Mouse (Mus musculus): ENCODE data around the gene Ces5a. TPM values are rescaled to one million over a fixed set of nuclear protein-coding genes. Genes with fewer than 3 reads are reported as not detected.
"Not testable (repeated sequence)": the region's sequence is repeated elsewhere in the genome, so short reads cannot be mapped to it uniquely, and the experiment has no call there.

Gene Ces5a
- 1 to 10 TPM; 1.9 to 2.5 TPM for total RNA-seq (2021)
- long read RNA-seq, experiment 1 = 0 reads
- long read RNA-seq, experiment 2 = 0 reads

- DNase-seq (ENCODE audit: low spot score in 2 of 2) = no peak
- intact Hi-C loops (cut with DNase I) = no loop called here
Observed at GRCm38 (mm10) chr8:93535730-93536129, at the start of gene Ces5a. TSS of gene Ces5a (minus strand) at chr8:93535830.

DNA sequence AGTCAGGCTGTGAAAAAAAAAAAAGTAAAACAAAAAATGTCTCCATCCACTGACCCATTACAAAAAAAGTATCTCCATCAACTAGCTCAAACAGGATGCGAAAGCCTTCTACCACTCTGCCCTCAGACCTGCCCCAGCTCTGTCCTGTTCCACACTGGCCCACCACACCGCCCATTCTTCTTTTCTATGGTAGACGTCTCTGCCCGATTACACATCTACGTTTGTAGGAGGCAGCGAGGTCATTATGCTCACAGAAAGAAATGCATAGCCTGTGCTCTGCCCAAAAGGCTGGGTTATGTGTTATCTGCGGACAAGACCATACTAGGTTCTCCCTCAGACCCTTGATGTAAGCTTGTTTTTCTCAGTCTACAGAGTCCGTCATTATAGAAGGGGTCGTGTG, 37.2 kb upstream of the Ces5a start:
- DNase-seq (ENCODE audit: low spot score in 2 of 2) = no peak
- intact Hi-C loops (cut with DNase I) = loop anchor here (5.0 kb wide), 1 partner anchor 239 kb away; no protein-coding TSS in a partner anchor

DNA sequence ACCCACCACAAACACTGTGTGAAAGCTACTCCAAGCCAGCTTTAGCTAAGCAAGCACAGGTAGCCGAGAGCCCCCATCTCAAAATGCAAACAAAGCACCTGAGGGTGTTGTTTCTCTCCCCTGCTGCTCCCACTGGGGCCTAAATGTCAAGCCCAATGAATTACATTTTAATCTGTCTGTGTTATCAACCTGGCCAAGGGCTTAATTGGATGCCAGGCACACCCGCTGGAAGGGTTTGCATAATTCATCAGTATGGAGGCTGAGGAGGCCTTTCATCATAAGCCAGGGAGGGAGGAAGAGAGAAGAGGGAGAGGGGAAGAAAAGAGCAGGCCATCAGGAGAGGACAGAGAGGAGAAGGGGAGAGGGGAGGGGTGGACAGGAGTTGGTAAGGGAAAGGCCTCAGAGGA, 36.5 kb upstream of the Ces5a start:
- DNase-seq (ENCODE audit: low spot score in 2 of 2) = peak in 1 of 2 experiments; percentile 38
- intact Hi-C loops (cut with DNase I) = loop anchor here (5.0 kb wide), 1 partner anchor 240 kb away; no protein-coding TSS in a partner anchor

GRCm38 (mm10) chr8:93571369-93571985, 35.8 kb upstream of the Ces5a start:
- peak; percentile 65 to 81 for DNase-seq (ENCODE audit: low spot score in 2 of 2)
- intact Hi-C loops (cut with DNase I) = loop anchor here (5.0 kb wide), 1 partner anchor 241 kb away; no protein-coding TSS in a partner anchor

GRCm38 (mm10) chr8:93570186-93570530, 34.5 kb upstream of the Ces5a start:
- peak; percentile 58 to 62 for DNase-seq (ENCODE audit: low spot score in 2 of 2)
- intact Hi-C loops (cut with DNase I) = loop anchor here (5.0 kb wide), 1 partner anchor 242 kb away; no protein-coding TSS in a partner anchor

DNA sequence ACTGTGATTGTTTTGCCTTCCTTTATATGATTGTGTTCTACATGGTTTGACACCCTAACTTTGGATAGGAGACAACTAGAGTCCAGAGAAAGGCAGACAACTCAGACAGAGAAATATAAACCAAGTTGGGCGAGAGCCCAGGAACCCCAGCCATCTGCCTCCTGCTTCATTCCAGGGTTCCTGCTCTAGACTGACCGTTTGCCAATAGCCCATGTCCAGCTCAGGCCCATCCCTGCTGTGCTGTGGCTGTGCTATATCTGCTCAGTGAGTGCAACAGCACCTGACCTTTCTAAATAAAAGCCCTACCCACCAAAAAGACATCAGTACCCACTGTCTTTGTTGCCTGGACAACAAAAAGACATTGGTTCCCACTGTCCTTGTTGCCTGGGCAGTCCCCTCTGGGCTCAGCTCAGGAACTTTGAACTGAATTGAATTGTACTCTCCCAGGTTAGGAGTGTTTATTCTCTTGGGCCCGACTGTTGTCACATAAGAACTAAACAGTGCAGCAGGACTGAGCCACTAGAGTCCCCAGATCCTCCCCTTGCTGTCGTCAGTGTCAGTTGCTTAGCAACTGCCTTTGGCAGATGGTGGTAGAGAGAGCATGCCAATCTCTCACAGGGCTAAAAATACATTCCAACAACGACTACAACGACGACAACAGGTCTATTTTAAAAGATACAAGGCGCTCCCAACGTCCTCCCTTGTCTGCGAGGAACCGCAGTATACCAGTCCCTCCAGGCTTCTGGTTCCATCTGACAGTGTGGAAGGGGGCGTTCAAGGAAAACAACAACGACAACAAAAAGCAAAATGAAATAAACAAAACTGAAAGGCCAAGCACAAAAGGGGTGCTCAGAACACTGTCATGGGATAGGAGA, 33.9 kb upstream of the Ces5a start:
- peak; percentile 85 to 93 for DNase-seq (ENCODE audit: low spot score in 2 of 2)
- intact Hi-C loops (cut with DNase I) = loop anchor here (5.0 to 10.0 kb wide), 2 partner anchors 65 to 243 kb away; no protein-coding TSS in a partner anchor

GRCm38 (mm10) chr8:93568666-93569065, 33.0 kb upstream of the Ces5a start:
- intact Hi-C loops (cut with DNase I) = loop anchor here (10.0 kb wide), 1 partner anchor 64 kb away; no protein-coding TSS in a partner anchor
- DNase-seq (ENCODE audit: low spot score in 2 of 2) = no peak

GRCm38 (mm10) chr8:93567086-93567485, 31.5 kb upstream of the Ces5a start:
- intact Hi-C loops (cut with DNase I) = loop anchor here (10.0 kb wide), 1 partner anchor 62 kb away; no protein-coding TSS in a partner anchor
- peak; percentile 71 to 75 for DNase-seq (ENCODE audit: low spot score in 2 of 2)

DNA sequence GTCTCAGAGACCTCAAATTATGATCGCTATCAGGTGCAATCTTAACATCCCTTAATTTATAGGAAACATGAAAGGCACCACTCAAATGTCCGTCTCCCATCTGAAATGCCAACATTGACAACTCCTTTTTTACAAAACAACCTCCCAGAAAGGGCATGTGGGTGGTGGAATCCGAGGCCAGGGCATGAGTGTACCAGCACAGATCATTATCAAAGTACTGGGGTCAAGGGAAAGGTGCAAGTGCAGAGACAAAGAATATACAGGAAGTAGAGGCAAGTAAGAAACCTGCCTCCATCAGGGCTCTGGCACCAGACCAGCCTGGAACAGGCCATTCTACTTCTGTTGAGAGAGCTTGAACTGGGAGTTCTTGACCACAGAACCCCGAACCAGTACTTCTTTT, 29.0 kb upstream of the Ces5a start:
- DNase-seq (ENCODE audit: low spot score in 2 of 2) = no peak
- intact Hi-C loops (cut with DNase I) = loop anchor here (10.0 kb wide), 1 partner anchor 60 kb away; no protein-coding TSS in a partner anchor

- intact Hi-C loops (cut with DNase I) = loop anchor here (10.0 kb wide), 1 partner anchor 59 kb away; no protein-coding TSS in a partner anchor
- DNase-seq (ENCODE audit: low spot score in 2 of 2) = peak; percentile 31 to 67
Observed at GRCm38 (mm10) chr8:93563551-93563950, 27.9 kb upstream of the Ces5a start.

- intact Hi-C loops (cut with DNase I) = loop anchor here (10.0 kb wide), 1 partner anchor 58 kb away; no protein-coding TSS in a partner anchor
- no peak for DNase-seq (ENCODE audit: low spot score in 2 of 2)
Observed at GRCm38 (mm10) chr8:93562557-93563210, 27.1 kb upstream of the Ces5a start.

DNA sequence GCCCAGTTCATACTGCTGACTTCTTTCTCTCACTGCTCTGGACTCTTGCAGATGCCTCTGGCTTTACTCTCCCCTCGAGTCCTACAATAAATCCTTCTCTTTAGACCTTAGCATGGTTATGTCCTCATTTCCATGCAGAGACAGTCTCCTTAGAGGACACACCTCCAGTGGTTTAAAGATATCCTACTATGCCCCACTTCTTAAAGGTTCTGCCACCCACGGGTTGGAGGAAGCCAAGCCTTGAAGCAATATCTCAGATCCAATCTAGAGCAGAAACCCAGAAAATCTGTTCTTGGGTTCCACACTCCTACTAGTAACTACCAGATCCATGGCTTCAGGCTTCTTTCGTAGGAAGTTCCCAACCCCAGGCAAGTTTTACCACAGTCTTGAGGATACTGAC, 25.6 kb upstream of the Ces5a start:
- intact Hi-C loops (cut with DNase I) = loop anchor here (10.0 kb wide), 1 partner anchor 56 kb away; no protein-coding TSS in a partner anchor
- DNase-seq (ENCODE audit: low spot score in 2 of 2) = peak in 1 of 2 experiments; percentile 50

- intact Hi-C loops (cut with DNase I) = loop anchor here (10.0 kb wide), 1 partner anchor 55 kb away; no protein-coding TSS in a partner anchor
- no peak for DNase-seq (ENCODE audit: low spot score in 2 of 2)
Observed at GRCm38 (mm10) chr8:93559696-93560095, 24.1 kb upstream of the Ces5a start.

- DNase-seq (ENCODE audit: low spot score in 2 of 2) = no peak
- intact Hi-C loops (cut with DNase I) = loop anchor here (10.0 kb wide), 1 partner anchor 62 kb away; no protein-coding TSS in a partner anchor
Observed at GRCm38 (mm10) chr8:93502634-93503033, 33.0 kb downstream of the Ces5a start.

- intact Hi-C loops (cut with DNase I) = no loop called here
- no peak for DNase-seq (ENCODE audit: low spot score in 2 of 2)
Observed at GRCm38 (mm10) chr8:93499437-93499836, 36.2 kb downstream of the Ces5a start.

GRCm38 (mm10) chr8:93495330-93495729, 40.3 kb downstream of the Ces5a start:
- DNase-seq (ENCODE audit: low spot score in 2 of 2) = peak; percentile 47 to 81
- intact Hi-C loops (cut with DNase I) = no loop called here

DNA sequence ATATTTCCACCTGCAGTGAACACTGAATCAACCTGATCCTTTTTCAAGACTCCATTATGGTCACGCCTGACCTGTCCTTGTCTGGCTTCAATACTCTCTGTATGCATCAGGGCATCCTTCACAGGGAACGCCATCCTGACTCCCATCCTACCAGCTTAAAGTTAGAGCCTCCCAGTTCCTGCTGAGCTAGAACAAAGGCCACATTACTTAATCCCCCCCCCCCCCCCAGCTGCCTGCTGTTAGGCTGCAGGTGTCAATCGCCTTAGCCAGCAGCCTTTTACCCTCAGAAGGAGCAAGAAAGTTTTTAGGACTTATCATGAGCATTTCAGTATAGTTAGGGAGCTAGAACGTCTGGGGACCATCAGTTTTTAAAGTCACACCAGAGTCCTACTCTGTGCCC, 46.9 kb downstream of the Ces5a start:
- no peak for DNase-seq (ENCODE audit: low spot score in 2 of 2)
- intact Hi-C loops (cut with DNase I) = no loop called here

- intact Hi-C loops (cut with DNase I) = no loop called here
- DNase-seq (ENCODE audit: low spot score in 2 of 2) = no peak
Observed at GRCm38 (mm10) chr8:93478211-93478610, 57.4 kb downstream of the Ces5a start.

DNA sequence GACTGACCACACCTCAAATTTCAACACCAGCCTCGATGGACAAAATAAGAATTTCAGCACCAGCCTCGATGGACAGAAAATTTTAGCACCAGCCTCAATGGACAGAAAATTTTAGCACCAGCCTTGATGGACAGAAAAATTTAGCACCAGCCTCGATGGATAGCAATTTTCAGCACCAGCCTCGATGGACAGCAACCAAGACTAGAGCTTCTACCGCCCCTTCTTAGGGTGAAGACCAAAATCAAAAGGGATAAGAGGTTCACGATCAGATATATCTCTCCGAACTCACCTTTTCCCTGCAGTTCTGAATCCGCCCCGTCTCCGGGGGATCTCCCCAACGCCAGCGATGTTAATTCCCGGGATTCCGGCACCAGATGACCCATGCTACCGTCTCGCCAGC, 65.9 kb downstream of the Ces5a start:
- not testable (repeated sequence) for DNase-seq (ENCODE audit: low spot score in 2 of 2)

More for the DNA sequence above, 65.9 kb downstream of the Ces5a start:
- intact Hi-C loops (cut with DNase I) = not testable (repeated sequence)
